In the genomic region with DNA sequence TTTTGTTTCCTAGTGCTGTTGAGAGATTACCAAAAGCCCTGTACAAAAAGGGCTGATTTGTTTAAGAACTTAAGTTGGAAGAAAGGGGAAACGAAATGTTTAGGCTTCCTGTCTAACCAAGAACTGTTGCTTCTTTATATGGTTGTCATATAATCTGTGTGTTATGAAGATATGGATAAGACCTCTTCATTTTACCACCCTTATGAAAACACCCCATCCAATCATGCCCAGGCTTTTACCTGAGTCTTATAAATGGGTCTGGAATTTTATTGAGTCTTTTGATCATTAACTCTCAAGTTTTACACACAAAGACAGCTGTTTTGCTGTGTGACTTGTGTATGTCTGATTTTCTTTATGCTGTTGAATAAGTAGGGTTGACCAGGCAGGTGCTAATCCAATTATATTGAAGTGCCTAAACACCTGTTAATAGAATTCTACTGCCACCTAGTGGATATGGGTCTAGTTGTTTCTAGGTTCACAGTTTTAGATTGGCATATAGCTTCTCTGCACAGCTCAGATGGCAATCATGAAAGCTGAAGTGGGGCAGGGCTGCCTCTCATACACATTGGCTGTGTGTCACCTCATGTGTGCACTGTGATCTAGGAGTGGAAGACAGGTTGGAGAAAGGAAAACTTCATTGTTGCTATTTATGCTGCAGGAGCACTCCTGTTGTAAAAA, we compare ENCODE assay signal across 9 mouse cellular contexts. TPM values are rescaled to one million over a fixed set of nuclear protein-coding genes. Genes with fewer than 3 reads are reported as not detected.
DNase-seq lines count a peak whose midpoint lies in the region; TF ChIP-seq lines count a peak whose summit lies in the region.
"Had no signal": no experiment of that assay in that cellular context is flagged by ENCODE, and none has a peak within 500 bp of the region (broad histone marks: within the 10 kb centered on the region; RNA-seq: fewer than 3 reads in every experiment).

No protein-coding gene starts in this region.

- H3K4me1 ChIP-seq in MEL (ENCODE audit: control insufficient read depth in 1 of 2, insufficient read depth in 2 of 2, low read length in 2 of 2), result no peaks in the 10 kb centered on the region; a peak in 1 of 4 replicates
- H3K4me1 ChIP-seq: stomach, embryonic 15.5 days had no signal

- TF ChIP-seq EP300 in MEL (IDR thresholded peaks at IDR 0.05; ENCODE audit: low read depth in 1 of 2, low read length in 2 of 2), result no peak

- peak in 1 of 2 experiments; percentile 25; a peak in 1 of 4 replicates for TF ChIP-seq POLR2A in MEL (IDR thresholded peaks at IDR 0.05; ENCODE audit: control insufficient read depth in 1 of 2, insufficient read depth in 1 of 2, low read depth in 1 of 2, low read length in 2 of 2, poor library complexity in 1 of 2)

- H3K9me3 ChIP-seq in MEL (replicated peaks; ENCODE audit: insufficient read depth, low read length), result no peaks in the 10 kb centered on the region
- H3K9me3 ChIP-seq: stomach, embryonic 15.5 days had no signal

- H3K36me3 ChIP-seq in MEL (ENCODE audit: control insufficient read depth in 1 of 2, insufficient read depth in 2 of 2, low read length in 2 of 2), result peaks cover 6 to 13% of the 10 kb centered on the region in 2 experiments
- H3K36me3 ChIP-seq: stomach, embryonic 15.5 days had no signal

- H3K9ac ChIP-seq in MEL (ENCODE audit: control insufficient read depth, low read depth, low read length, poor library complexity, severe bottlenecking), result no peak overlapping the region
- H3K9ac ChIP-seq: stomach, embryonic 15.5 days had no signal

- H3K4me3 ChIP-seq in MEL (ENCODE audit: control insufficient read depth in 1 of 2, insufficient read depth in 1 of 2, low read depth in 2 of 2, low read length in 2 of 2), result no peak overlapping the region
- H3K4me3 ChIP-seq: stomach, embryonic 15.5 days had no signal

- peak; percentile 85 for TF ChIP-seq RAD21 in MEL (IDR thresholded peaks at IDR 0.05; ENCODE audit: low read depth, low read length)

- TF ChIP-seq CTCF in MEL (IDR thresholded peaks at IDR 0.05 in 2 of 3, conservative IDR thresholded peaks at IDR 0.05 in 1 of 3; ENCODE audit: control insufficient read depth in 1 of 3, insufficient read depth in 1 of 3, low read depth in 2 of 3, low read length in 3 of 3, poor library complexity in 1 of 3, severe bottlenecking in 1 of 3), result peak; percentile 35 to 84 (median 59); a peak in 5 of 6 replicates

- peak; percentile 9 for DNase-seq in kidney, adult 18-20 months
- DNase-seq in kidney, postnatal 10 days, result no peak
- DNase-seq in MEL (ENCODE audit: low read depth, low spot score), result peak; percentile 76
- DNase-seq in cerebellum, postnatal 25 days, result peak; percentile 26 to 33
- peak; percentile 88 for DNase-seq in induced T-regulatory cell, adult 2 months (ENCODE audit: low read depth)
- DNase-seq in lung, postnatal 25 days (ENCODE audit: low spot score), result peak; percentile 75
- DNase-seq in telencephalon, adult 2 months (ENCODE audit: low read depth, low spot score), result peak; percentile 49
- no peak for DNase-seq in urinary bladder, postnatal 25 days (ENCODE audit: low spot score)

- no peaks in the 10 kb centered on the region for H3K79me2 ChIP-seq in MEL (ENCODE audit: control insufficient read depth, insufficient read depth, low read length, poor library complexity)

- no peak overlapping the region for H3K27ac ChIP-seq in MEL (ENCODE audit: control insufficient read depth, low read depth, low read length)
- H3K27ac ChIP-seq: stomach, embryonic 15.5 days had no signal

- H3K27me3 ChIP-seq in MEL (ENCODE audit: control insufficient read depth in 1 of 2, insufficient read depth in 2 of 2, low read length in 2 of 2), result no peaks in the 10 kb centered on the region
- H3K27me3 ChIP-seq: stomach, embryonic 15.5 days had no signal

TF ChIP-seq in MEL, 35 proteins besides CTCF, POLR2A, EP300 and RAD21:
- TF ChIP-seq BHLHE40 (IDR thresholded peaks at IDR 0.05; ENCODE audit: borderline replicate concordance, low read depth, low read length) (0 out of 2 replicates have a peak, but pooled peaks have one; percentile 16), NELFE (IDR thresholded peaks at IDR 0.05; ENCODE audit: low read depth, low read length) (no peak), POLR2AphosphoS2 (IDR thresholded peaks at IDR 0.05; ENCODE audit: low read length) (peak; percentile 22; the same call in 1 of the 2 replicates), SMC3 (IDR thresholded peaks at IDR 0.05; ENCODE audit: low read depth, low read length) (peak; percentile 88), ZC3H11A (IDR thresholded peaks at IDR 0.05; ENCODE audit: low read depth, low read length) (peak; percentile 75), SIN3A (IDR thresholded peaks at IDR 0.05; ENCODE audit: low read length) (0 out of 2 replicates have a peak, but pooled peaks have one; percentile 39)

RNA-seq across cellular contexts. Expression of gene Sept7, which starts 57.4 kb away (rescaled TPM):
- total RNA-seq in MEL (2012; rRNA removed), result 67.0 and 75.2 TPM in 2 replicates
- polyA plus RNA-seq in MEL (2012; ENCODE audit: insufficient read depth in 1 of 2, insufficient read length in 2 of 2, low read depth in 1 of 2, low replicate concordance in 2 of 2, missing spikeins in 1 of 2), result 100 to 1,000 TPM in 1 of 2 experiments, 10 to 100 TPM in 1; 66.7 to 254 TPM

Comparison
In these comparisons a context has a peak if more than half of its experiments do, and no peak if none do; other contexts are left out.
1. DNase-seq: peak in kidney, adult 18-20 months (single experiment), MEL (single experiment), cerebellum, postnatal 25 days (2 of 2), induced T-regulatory cell, adult 2 months (single experiment), lung, postnatal 25 days (single experiment) and telencephalon, adult 2 months (single experiment); none in kidney, postnatal 10 days (single experiment) and urinary bladder, postnatal 25 days (single experiment).